Mouse (Mus musculus) CH12.LX (cell line): Measurements from ENCODE around the gene Mrpl18. TPM values are rescaled to one million over a fixed set of nuclear protein-coding genes. Genes with fewer than 3 reads are reported as not detected.

Experiments
- DNase-seq: peaks from one replicate; pipeline ENCODE4 v3.0.0-alpha.2; 2013; ENCODE audit errors: extremely low read depth
- H3K27ac ChIP-seq: 2 replicates; pipeline ENCODE4 v1.5.1; 2012; ENCODE audit warnings: low read depth, mild to moderate bottlenecking, control low read depth, moderate library complexity; ENCODE audit not compliant: insufficient read depth
- H3K27me3 ChIP-seq: replicated peaks from 2 replicates; pipeline ENCODE3; 2012; ENCODE audit warnings: inconsistent platforms
- H3K36me3 ChIP-seq, 2 experiments: replicated peaks in 1 of 2; 2 replicates each; pipeline versions ENCODE3 to v1.6.1; 2012; ENCODE audit warnings: inconsistent platforms in 1 of 2, low read length in 1 of 2, mild to moderate bottlenecking in 1 of 2, mixed read lengths in 1 of 2, moderate library complexity in 1 of 2; ENCODE audit not compliant: control insufficient read depth in 1 of 2, insufficient read depth in 1 of 2
- H3K4me1 ChIP-seq, 2 experiments: 2 replicates each; pipeline ENCODE4 v1.6.1; 2012; ENCODE audit warnings: inconsistent platforms in 1 of 2, moderate library complexity in 1 of 2; ENCODE audit not compliant: insufficient read depth in 2 of 2, control insufficient read depth in 1 of 2
- H3K4me2 ChIP-seq: 2 replicates; pipeline ENCODE4 v1.6.1; 2012; ENCODE audit warnings: low read depth, mild to moderate bottlenecking, control low read depth; ENCODE audit not compliant: poor library complexity, insufficient read depth, severe bottlenecking
- H3K4me3 ChIP-seq, 3 experiments: fragments of 150-350 bp in 1 of 3; sonication (generic) in 1 of 3; replicated peaks in 1 of 3; 2 replicates each; pipeline versions ENCODE3 to v1.5.1; 2011 to 2012; ENCODE audit warnings: low read depth in 2 of 3, low read length in 2 of 3, mild to moderate bottlenecking in 2 of 3, moderate library complexity in 2 of 3, control low read depth in 1 of 3, improper control_type of control experiment in 1 of 3, inconsistent platforms in 1 of 3, mixed read lengths in 1 of 3; ENCODE audit not compliant: poor library complexity in 1 of 3
- H3K79me2 ChIP-seq: replicated peaks from 2 replicates; pipeline ENCODE4 v1.6.1; 2012; ENCODE audit warnings: mild to moderate bottlenecking, moderate library complexity; ENCODE audit not compliant: control insufficient read depth, poor library complexity, insufficient read depth, severe bottlenecking; ENCODE audit errors: extremely low read depth
- H3K9ac ChIP-seq: 2 replicates; pipeline ENCODE4 v1.6.1; 2012; ENCODE audit warnings: low read depth, mild to moderate bottlenecking, control low read depth, moderate library complexity; ENCODE audit not compliant: insufficient read depth
- H3K9me3 ChIP-seq: replicated peaks from 2 replicates; pipeline ENCODE3; 2012; ENCODE audit warnings: low read length, inconsistent platforms, mixed read lengths
- CTCF ChIP-seq, 2 experiments: IDR thresholded peaks in 1 of 2; conservative IDR thresholded peaks in 1 of 2; 2 replicates each; pipeline ENCODE4 v1.5.1; 2011 to 2012; ENCODE audit warnings: low read depth in 2 of 2, low read length in 2 of 2, improper control_type of control experiment in 1 of 2, inconsistent platforms in 1 of 2, mild to moderate bottlenecking in 1 of 2, moderate library complexity in 1 of 2
- ELF1 ChIP-seq: IDR thresholded peaks from 2 replicates; pipeline ENCODE4 v1.6.1; 2014; ENCODE audit warnings: low read depth, mild to moderate bottlenecking, inconsistent platforms, low read length, improper control_type of control experiment
- EP300 ChIP-seq: IDR thresholded peaks from 2 replicates; pipeline ENCODE4 v1.6.1; 2011; ENCODE audit warnings: low read length, improper control_type of control experiment
- ETS1 ChIP-seq: conservative IDR thresholded peaks from 2 replicates; pipeline ENCODE4 v1.6.1; 2012; ENCODE audit warnings: low read depth, mild to moderate bottlenecking, inconsistent platforms, low read length, improper control_type of control experiment, moderate library complexity
- GABPA ChIP-seq: IDR thresholded peaks from 2 replicates; pipeline ENCODE4 v1.6.1; 2012; ENCODE audit warnings: low read depth, low read length, improper control_type of control experiment, inconsistent platforms; ENCODE audit not compliant: insufficient replicate concordance
- IRF4 ChIP-seq: IDR thresholded peaks from 2 replicates; pipeline ENCODE4 v1.6.1; 2014; ENCODE audit warnings: low read depth, mild to moderate bottlenecking, inconsistent platforms, low read length, improper control_type of control experiment
- JUN ChIP-seq: IDR thresholded peaks from 2 replicates; pipeline ENCODE4 v1.6.1; 2011; ENCODE audit warnings: low read depth, mild to moderate bottlenecking, low read length, improper control_type of control experiment, moderate library complexity; ENCODE audit not compliant: insufficient read depth
- JUND ChIP-seq: conservative IDR thresholded peaks from 2 replicates; pipeline ENCODE4 v1.6.1; 2011; ENCODE audit warnings: low read depth, low read length, improper control_type of control experiment
- NELFE ChIP-seq: IDR thresholded peaks from 2 replicates; pipeline ENCODE4 v1.6.1; 2011; ENCODE audit warnings: low read depth, low read length, improper control_type of control experiment
- POLR2AphosphoS2 ChIP-seq: IDR thresholded peaks from 2 replicates; pipeline ENCODE4 v1.6.1; 2011; ENCODE audit warnings: low read depth, low read length, improper control_type of control experiment
- RAD21 ChIP-seq: IDR thresholded peaks from 2 replicates; pipeline ENCODE4 v1.6.1; 2011; ENCODE audit warnings: low read depth, mild to moderate bottlenecking, low read length, improper control_type of control experiment, moderate library complexity
- SIN3A ChIP-seq: IDR thresholded peaks from 2 replicates; pipeline ENCODE4 v1.6.1; 2012; ENCODE audit warnings: low read length, improper control_type of control experiment, inconsistent platforms
- SMC3 ChIP-seq: IDR thresholded peaks from 2 replicates; pipeline ENCODE4 v1.6.1; 2011; ENCODE audit warnings: low read depth, low read length, improper control_type of control experiment
- UBTF ChIP-seq: IDR thresholded peaks from 2 replicates; pipeline ENCODE4 v1.6.1; 2012; ENCODE audit warnings: low read depth, mild to moderate bottlenecking, inconsistent platforms, low read length, improper control_type of control experiment, moderate library complexity
- USF2 ChIP-seq: conservative IDR thresholded peaks from 2 replicates; pipeline ENCODE4 v1.6.1; 2011; ENCODE audit warnings: low read depth, low read length, improper control_type of control experiment
- ZMIZ1 ChIP-seq: IDR thresholded peaks from 2 replicates; pipeline ENCODE4 v1.6.1; 2012; ENCODE audit warnings: low read depth, mild to moderate bottlenecking, inconsistent platforms, low read length, improper control_type of control experiment
- dilution Hi-C: fragments of 300-500 bp; cut with MboI; formaldehyde crosslinking; loops from 2 replicates; pipeline ENCODE4 v1.14.3; 2020; ENCODE audit warnings: low sequenced_read_pairs; ENCODE audit not compliant: extremely low pct_unique_long_range_greater_than_20kb, extremely low pct_ligation_motif_present
- in situ Hi-C: fragments of 300-500 bp; cut with MboI; formaldehyde crosslinking; loops from 3 replicates; pipeline ENCODE4 v1.14.3; 2019; ENCODE audit warnings: low sequenced_read_pairs, low pct_ligation_motif_present, low pct_unique_long_range_greater_than_20kb, mixed read lengths
- polyA plus RNA-seq: library from polyadenylated mRNA; unstranded; fragments of >175 nt; gene quantifications from 2 replicates; pipeline ENCODE4 v1.2.1, GENCODE M21; 2012; ENCODE audit warnings: low read depth; ENCODE audit not compliant: insufficient read length
- total RNA-seq, 2 experiments: library from RNA; depleted of rRNA; stranded (reverse); fragments of 300-350 nt in 1 of 2; fragments of >200 nt in 1 of 2; gene quantifications; 2 replicates each; pipeline ENCODE4 v1.2.3; 2012 to 2014

Mrpl18 gene
- total and polyA plus RNA-seq, 3 experiments, result 132 to 197 (median 150) TPM

DNA sequence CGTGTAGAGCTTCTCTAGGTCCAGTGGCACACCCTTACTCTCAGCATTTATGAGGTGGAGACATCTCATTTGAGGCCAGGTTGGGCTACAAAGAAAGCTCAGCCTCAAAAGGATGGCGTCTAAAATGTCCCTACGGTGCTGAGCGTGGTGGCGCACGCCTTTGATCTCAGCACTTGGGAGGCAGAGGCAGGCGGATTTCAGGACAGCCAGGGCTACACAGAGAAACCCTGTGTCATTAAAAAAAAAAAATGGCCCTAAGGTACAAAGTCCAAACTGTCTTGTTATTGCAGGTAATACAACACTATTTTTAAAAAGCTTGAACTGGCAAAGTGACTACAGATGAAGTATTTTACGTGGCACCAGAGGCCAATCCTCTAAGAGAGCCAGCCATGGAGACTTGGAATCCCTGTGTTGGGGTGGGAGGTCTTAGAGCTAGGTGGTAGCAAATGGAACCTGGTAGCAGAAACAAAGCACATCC lies 9.6 kb upstream of the Mrpl18 start:
- Histone ChIP-seq H3K9me3 (no peaks in the 10 kb centered on the region), H3K4me2 (no peak overlapping the region), H3K4me3 (no peak overlapping the region), H3K4me1 (peaks cover 0 to 7% of the 10 kb centered on the region in 2 experiments; a peak in 1 of 4 replicates), H3K27me3 (no peaks in the 10 kb centered on the region), H3K9ac (no peak overlapping the region), H3K79me2 (0 out of 2 replicates have a peak, but pooled peaks cover 2% of the 10 kb centered on the region), H3K36me3 (peaks cover 44 to 66% of the 10 kb centered on the region in 2 experiments), H3K27ac (no peak overlapping the region)
- DNase-seq, result no peak
- in situ Hi-C loops (no loop called here), dilution Hi-C loops (no loop called here)
- TF ChIP-seq CTCF (conservative IDR thresholded peaks at IDR 0.05 in 1 of 2, IDR thresholded peaks at IDR 0.05 in 1 of 2; ENCODE audit: low read depth in 2 of 2, low read length in 2 of 2) (no peak), ZMIZ1 (0 out of 2 replicates have a peak, but pooled peaks have one; percentile 37), SMC3 (no peak), POLR2AphosphoS2 (0 out of 2 replicates have a peak, but pooled peaks have one; percentile 9)

- in situ Hi-C loops, result no loop called here
- H3K4me3 ChIP-seq, result no peak overlapping the region
- H3K79me2 ChIP-seq, result peaks cover 6% of the 10 kb centered on the region
- DNase-seq, result no peak
- H3K9ac ChIP-seq, result no peak overlapping the region
- H3K27ac ChIP-seq, result no peak overlapping the region
- TF ChIP-seq GABPA, result no peak
- no peak overlapping the region for H3K4me2 ChIP-seq
- peaks cover 48 to 73% of the 10 kb centered on the region in 2 experiments for H3K36me3 ChIP-seq
- no peaks in the 10 kb centered on the region for H3K9me3 ChIP-seq
- no peaks in the 10 kb centered on the region for H3K27me3 ChIP-seq
- peaks cover 0 to 15% of the 10 kb centered on the region in 2 experiments; a peak in 2 of 4 replicates for H3K4me1 ChIP-seq
- dilution Hi-C loops, result no loop called here
These were observed 8.9 kb upstream of the Mrpl18 start for GRCm38 (mm10) chr17:12925001-12925400.

- H3K36me3 ChIP-seq, result peaks cover 59 to 75% of the 10 kb centered on the region in 2 experiments
- H3K4me2 ChIP-seq, result no peak overlapping the region
- DNase-seq, result peak; percentile 61
- peaks cover 34% of the 10 kb centered on the region for H3K79me2 ChIP-seq
- peaks cover 3 to 36% of the 10 kb centered on the region in 2 experiments; a peak in 3 of 4 replicates for H3K4me1 ChIP-seq
- no peaks in the 10 kb centered on the region for H3K27me3 ChIP-seq
- H3K9me3 ChIP-seq, result no peaks in the 10 kb centered on the region
- in situ Hi-C loops, result no loop called here
- dilution Hi-C loops, result no loop called here
- H3K4me3 ChIP-seq, result no peak overlapping the region
- no peak overlapping the region for H3K9ac ChIP-seq
- TF ChIP-seq USF2, result no peak
- no peak for TF ChIP-seq SIN3A
- TF ChIP-seq UBTF, result no peak
- no peak for TF ChIP-seq NELFE
- TF ChIP-seq JUND, result peak; percentile 76
- no peak for TF ChIP-seq ELF1
- peak; percentile 90 for TF ChIP-seq IRF4
- TF ChIP-seq ETS1, result peak; percentile 30; the same call in 1 of the 2 replicates
- TF ChIP-seq JUN, result peak; percentile 88
- peak; percentile 86 for TF ChIP-seq EP300
- TF ChIP-seq RAD21, result no peak
- TF ChIP-seq, all 38 proteins: peak for 5
- H3K27ac ChIP-seq, result peak overlapping the region; percentile 41; the same call in 1 of the 2 replicates
These were observed 4.9 kb upstream of the Mrpl18 start for GRCm38 (mm10) chr17:12921073-12921472.
